Mouse (Mus musculus) cortical plate, adult 2 months (tissue): ENCODE results near the gene Ntn1. TPM values are rescaled to one million over a fixed set of nuclear protein-coding genes. Genes with fewer than 3 reads are reported as not detected.

Experiments
- H3K27ac ChIP-seq: fragments of 200-500 bp; 2 replicates; pipeline ENCODE4 v1.5.1; 2012; ENCODE audit warnings: low read length, control low read depth, inconsistent platforms; ENCODE audit not compliant: insufficient read depth
- H3K4me1 ChIP-seq: fragments of 200-500 bp; 2 replicates; pipeline ENCODE4 v1.6.1; 2011; ENCODE audit warnings: low read length; ENCODE audit not compliant: control insufficient read depth, insufficient read depth
- H3K4me3 ChIP-seq: fragments of 200-500 bp; 2 replicates; pipeline ENCODE4 v1.5.1; 2011; ENCODE audit warnings: mild to moderate bottlenecking, low read length, control low read depth; ENCODE audit not compliant: insufficient read depth
- CTCF ChIP-seq: fragments of 200-500 bp; IDR thresholded peaks from 2 replicates; pipeline ENCODE4 v1.5.1; 2011; ENCODE audit warnings: mild to moderate bottlenecking, control low read depth, low read length; ENCODE audit not compliant: insufficient read depth; ENCODE audit errors: extremely low read depth
- POLR2A ChIP-seq: fragments of 200-500 bp; IDR thresholded peaks from 2 replicates; pipeline ENCODE4 v1.6.1; 2011; ENCODE audit warnings: mild to moderate bottlenecking, low read length, control low read depth; ENCODE audit not compliant: insufficient read depth; ENCODE audit errors: extremely low read depth
- polyA plus RNA-seq: library from polyadenylated mRNA; depleted of rRNA; stranded (reverse); fragments of >200 nt; gene quantifications from 2 replicates; pipeline ENCODE4 v1.2.3, GENCODE M21; 2012

Gene Ntn1
- polyA plus RNA-seq, 1 experiment, result 5.0 TPM

- TF ChIP-seq POLR2A (no peak), CTCF (no peak)
- Histone ChIP-seq H3K4me1 (no peaks in the 10 kb centered on the region), H3K4me3 (no peak overlapping the region), H3K27ac (no peak overlapping the region)
Measured at GRCm38 (mm10) chr11:68393897-68394490, 6.6 kb downstream of the Ntn1 start.

GRCm38 (mm10) chr11:68390381-68391287, 10.0 kb downstream of the Ntn1 start:
- H3K4me3 ChIP-seq, result no peak overlapping the region

GRCm38 (mm10) chr11:68389621-68390020, 11.0 kb downstream of the Ntn1 start:
- H3K4me3 ChIP-seq, result no peak overlapping the region
- TF ChIP-seq POLR2A (no peak), CTCF (no peak)
- H3K4me1 ChIP-seq, result no peaks in the 10 kb centered on the region; the same call in 1 of the 2 replicates
- H3K27ac ChIP-seq, result no peak overlapping the region

More at GRCm38 (mm10) chr11:68390381-68391287, 10.0 kb downstream of the Ntn1 start:
- TF ChIP-seq POLR2A (no peak), CTCF (no peak)
- Histone ChIP-seq H3K4me1 (no peaks in the 10 kb centered on the region; the same call in 1 of the 2 replicates), H3K27ac (no peak overlapping the region)

GRCm38 (mm10) chr11:68388655-68389015, 12.0 kb downstream of the Ntn1 start:
- H3K4me3 ChIP-seq, result no peak overlapping the region
- TF ChIP-seq POLR2A, result no peak
- no peak for TF ChIP-seq CTCF
- no peaks in the 10 kb centered on the region; the same call in 1 of the 2 replicates for H3K4me1 ChIP-seq
- no peak overlapping the region for H3K27ac ChIP-seq

- no peak overlapping the region for H3K4me3 ChIP-seq
- no peaks in the 10 kb centered on the region; the same call in 1 of the 2 replicates for H3K4me1 ChIP-seq
- no peak overlapping the region for H3K27ac ChIP-seq
- no peak for TF ChIP-seq POLR2A
- no peak for TF ChIP-seq CTCF
Measured at GRCm38 (mm10) chr11:68387971-68388654, 12.5 kb downstream of the Ntn1 start.

GRCm38 (mm10) chr11:68387441-68387760, 13.2 kb downstream of the Ntn1 start:
- TF ChIP-seq POLR2A (no peak), CTCF (no peak)
- Histone ChIP-seq H3K27ac (no peak overlapping the region), H3K4me3 (peak overlapping the region; percentile 45; the same call in 1 of the 2 replicates)

GRCm38 (mm10) chr11:68386589-68387440, 13.8 kb downstream of the Ntn1 start:
- Histone ChIP-seq H3K4me1 (no peaks in the 10 kb centered on the region; the same call in 1 of the 2 replicates), H3K27ac (no peak overlapping the region)

More at GRCm38 (mm10) chr11:68387441-68387760, 13.2 kb downstream of the Ntn1 start:
- no peaks in the 10 kb centered on the region; the same call in 1 of the 2 replicates for H3K4me1 ChIP-seq

GRCm38 (mm10) chr11:68385921-68386588, 14.6 kb downstream of the Ntn1 start:
- H3K27ac ChIP-seq, result no peak overlapping the region

More at GRCm38 (mm10) chr11:68386589-68387440, 13.8 kb downstream of the Ntn1 start:
- H3K4me3 ChIP-seq, result peak overlapping the region; percentile 45
- no peak for TF ChIP-seq CTCF
- TF ChIP-seq POLR2A, result no peak

More at GRCm38 (mm10) chr11:68385921-68386588, 14.6 kb downstream of the Ntn1 start:
- Histone ChIP-seq H3K4me1 (no peaks in the 10 kb centered on the region; the same call in 1 of the 2 replicates), H3K4me3 (peak overlapping the region; percentile 45)
- TF ChIP-seq POLR2A (no peak), CTCF (no peak)
